ENCODE assay signal across 12 mouse cellular contexts in the genomic region with DNA sequence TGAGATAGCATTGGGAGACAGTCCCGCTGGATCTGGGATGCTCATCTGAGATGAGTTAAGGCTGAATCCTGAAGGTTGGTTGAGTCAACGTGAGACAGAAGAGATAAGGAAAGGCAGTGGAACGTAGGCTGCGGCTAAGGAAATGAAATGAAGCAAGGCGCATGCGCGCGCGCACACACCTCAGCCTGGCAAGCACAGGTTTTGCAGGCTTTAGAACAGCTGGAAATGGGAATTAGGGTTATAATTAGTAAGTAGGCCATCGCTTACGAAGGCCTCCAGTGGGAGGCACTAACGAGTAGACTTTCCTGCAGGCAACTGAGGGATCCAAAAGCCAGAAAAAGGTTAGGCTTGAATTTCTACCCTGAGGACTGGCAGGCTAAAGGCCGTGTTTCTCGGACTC. TPM values are rescaled to one million over a fixed set of nuclear protein-coding genes. Genes with fewer than 3 reads are reported as not detected.
DNase-seq lines count a peak whose midpoint lies in the region; ATAC-seq and TF ChIP-seq lines count a peak whose summit lies in the region.
"Had no signal": no experiment of that assay in that cellular context is flagged by ENCODE, and none has a peak within 500 bp of the region (broad histone marks: within the 10 kb centered on the region; RNA-seq: fewer than 3 reads in every experiment).

No protein-coding gene starts in this region.

- 44% methylated on average over 14 of the region's 14 CpGs for WGBS in heart, embryonic 11.5 days (ENCODE audit: insufficient replicate concordance)

- H3K4me2 ChIP-seq in heart, embryonic 11.5 days, result peak overlapping the region; percentile 15
- H3K4me2 ChIP-seq: embryonic facial prominence, embryonic 15.5 days had no signal

- no peak for TF ChIP-seq CTCF in testis, adult 2 months (IDR thresholded peaks at IDR 0.05; ENCODE audit: control insufficient read depth, insufficient read depth, insufficient replicate concordance, low read depth, low read length)

- peaks cover 11% of the 10 kb centered on the region for H3K36me3 ChIP-seq in heart, embryonic 11.5 days (ENCODE audit: control insufficient read depth, insufficient read depth, low read length)
- H3K36me3 ChIP-seq in testis, adult 2 months (ENCODE audit: control insufficient read depth, insufficient read depth, low read length), result peaks cover 2% of the 10 kb centered on the region; the same call in 1 of the 2 replicates

- no peaks in the 10 kb centered on the region for H3K9me3 ChIP-seq in heart, embryonic 11.5 days (replicated peaks; ENCODE audit: control insufficient read depth, low read length)
- H3K9me3 ChIP-seq: embryonic facial prominence, embryonic 15.5 days had no signal

- no peak overlapping the region for H3K9ac ChIP-seq in heart, embryonic 11.5 days (ENCODE audit: low read depth, low read length)
- H3K9ac ChIP-seq: embryonic facial prominence, embryonic 15.5 days had no signal

- intact Hi-C loops in left cerebral cortex, postnatal 10 days (cut with DNase I), result loop anchor here (10.0 kb wide), 1 partner anchor 173 kb away; no protein-coding TSS in a partner anchor

- no peak overlapping the region for H3K27ac ChIP-seq in heart, embryonic 11.5 days (ENCODE audit: low read depth, low read length)
- no peak overlapping the region for H3K27ac ChIP-seq in testis, adult 2 months (ENCODE audit: control insufficient read depth, insufficient read depth, low read depth, low read length)
- H3K27ac ChIP-seq: embryonic facial prominence, embryonic 15.5 days had no signal

- DNase-seq in heart, adult 8-10 months (ENCODE audit: low spot score), result no peak
- DNase-seq in left cerebral cortex, adult 11 months (ENCODE audit: low spot score), result peak; percentile 41
- no peak for DNase-seq in left cerebral cortex, postnatal 10 days (ENCODE audit: extremely low spot score in 1 of 2, low spot score in 2 of 2)
- no peak for DNase-seq in testis, postnatal 14 days (ENCODE audit: low spot score)
- DNase-seq in spleen, adult 12 weeks (ENCODE audit: low spot score), result no peak
- no peak for DNase-seq in thymus, postnatal 0 days (ENCODE audit: low spot score)
- DNase-seq: lung, postnatal 14 days; thymus, adult 2 months had no signal

- H3K4me1 ChIP-seq in heart, embryonic 11.5 days (ENCODE audit: control insufficient read depth, insufficient read depth, low read length), result peaks cover 3% of the 10 kb centered on the region; the same call in 1 of the 2 replicates
- H3K4me1 ChIP-seq in testis, adult 2 months (ENCODE audit: control insufficient read depth, insufficient read depth, low read length), result peaks cover 12% of the 10 kb centered on the region

- no peaks in the 10 kb centered on the region for H3K27me3 ChIP-seq in heart, embryonic 11.5 days (ENCODE audit: control insufficient read depth, insufficient read depth, low read length)
- no peaks in the 10 kb centered on the region for H3K27me3 ChIP-seq in testis, adult 2 months (ENCODE audit: control insufficient read depth, insufficient read depth, low read length)
- H3K27me3 ChIP-seq: embryonic facial prominence, embryonic 15.5 days had no signal

- H3K4me3 ChIP-seq in heart, embryonic 11.5 days (ENCODE audit: low read depth, low read length), result no peak overlapping the region
- peak overlapping the region; percentile 15; the same call in 1 of the 2 replicates for H3K4me3 ChIP-seq in testis, adult 2 months (ENCODE audit: control insufficient read depth, low read depth, low read length)
- H3K4me3 ChIP-seq: embryonic facial prominence, embryonic 15.5 days had no signal

- ATAC-seq in heart, embryonic 11.5 days (replicated peaks; ENCODE audit: insufficient number of reproducible peaks, low FRiP score, low TSS enrichment), result no peak
- ATAC-seq: CD4-positive, CD25-positive, alpha-beta regulatory T cell, adult 4 months had no signal

- TF ChIP-seq POLR2A in testis, adult 2 months (IDR thresholded peaks at IDR 0.05; ENCODE audit: control insufficient read depth, low read depth, low read length), result no peak

RNA-seq across cellular contexts. Expression of a gene that starts 19.1 kb away (rescaled TPM):
- 233 and 290 TPM in 2 replicates for polyA plus RNA-seq in heart, embryonic 11.5 days (2014; fragmentation: Nextera tagmentation; extraction: Ambion mirVana)
- 100 to 1,000 TPM; 230 to 269 (median 248) TPM for total RNA-seq in heart, adult 8-10 months (2022)
- total RNA-seq in left cerebral cortex, postnatal 10 days (2021), result 100 to 1,000 TPM; 309 to 315 TPM
- 734 and 786 TPM in 2 replicates for polyA plus RNA-seq in testis, adult 2 months (2012; rRNA removed)
- polyA plus RNA-seq in thymus, postnatal 0 days (2015; fragmentation: Nextera tagmentation; extraction: Ambion mirVana), result 398 and 433 TPM in 2 replicates

RNA-seq across cellular contexts. Expression of a gene that starts 41.5 kb away (rescaled TPM):
- 11.0 and 11.4 TPM in 2 replicates for polyA plus RNA-seq in heart, embryonic 11.5 days (2014; fragmentation: Nextera tagmentation; extraction: Ambion mirVana)
- 10 to 100 TPM; 13.2 to 17.9 (median 15.8) TPM for total RNA-seq in heart, adult 8-10 months (2022)
- 10 to 100 TPM; 12.6 to 14.1 TPM for total RNA-seq in left cerebral cortex, postnatal 10 days (2021)
- polyA plus RNA-seq in testis, adult 2 months (2012; rRNA removed), result 14.3 and 15.3 TPM in 2 replicates
- polyA plus RNA-seq in thymus, postnatal 0 days (2015; fragmentation: Nextera tagmentation; extraction: Ambion mirVana), result 21.2 and 22.3 TPM in 2 replicates

RNA-seq across cellular contexts. Expression of a gene that starts 45.8 kb away (rescaled TPM):
- 9.0 and 9.1 TPM in 2 replicates for polyA plus RNA-seq in heart, embryonic 11.5 days (2014; fragmentation: Nextera tagmentation; extraction: Ambion mirVana)
- 1 to 10 TPM; 3.2 to 5.2 (median 4.4) TPM for total RNA-seq in heart, adult 8-10 months (2022)
- total RNA-seq in left cerebral cortex, postnatal 10 days (2021), result 10 to 100 TPM; 35.8 to 38.3 TPM
- 3.9 and 4.4 TPM in 2 replicates for polyA plus RNA-seq in testis, adult 2 months (2012; rRNA removed)
- polyA plus RNA-seq in thymus, postnatal 0 days (2015; fragmentation: Nextera tagmentation; extraction: Ambion mirVana), result 5.7 and 6.0 TPM in 2 replicates
